ENCODE assay signal across 9 mouse cellular contexts in the genomic region with DNA sequence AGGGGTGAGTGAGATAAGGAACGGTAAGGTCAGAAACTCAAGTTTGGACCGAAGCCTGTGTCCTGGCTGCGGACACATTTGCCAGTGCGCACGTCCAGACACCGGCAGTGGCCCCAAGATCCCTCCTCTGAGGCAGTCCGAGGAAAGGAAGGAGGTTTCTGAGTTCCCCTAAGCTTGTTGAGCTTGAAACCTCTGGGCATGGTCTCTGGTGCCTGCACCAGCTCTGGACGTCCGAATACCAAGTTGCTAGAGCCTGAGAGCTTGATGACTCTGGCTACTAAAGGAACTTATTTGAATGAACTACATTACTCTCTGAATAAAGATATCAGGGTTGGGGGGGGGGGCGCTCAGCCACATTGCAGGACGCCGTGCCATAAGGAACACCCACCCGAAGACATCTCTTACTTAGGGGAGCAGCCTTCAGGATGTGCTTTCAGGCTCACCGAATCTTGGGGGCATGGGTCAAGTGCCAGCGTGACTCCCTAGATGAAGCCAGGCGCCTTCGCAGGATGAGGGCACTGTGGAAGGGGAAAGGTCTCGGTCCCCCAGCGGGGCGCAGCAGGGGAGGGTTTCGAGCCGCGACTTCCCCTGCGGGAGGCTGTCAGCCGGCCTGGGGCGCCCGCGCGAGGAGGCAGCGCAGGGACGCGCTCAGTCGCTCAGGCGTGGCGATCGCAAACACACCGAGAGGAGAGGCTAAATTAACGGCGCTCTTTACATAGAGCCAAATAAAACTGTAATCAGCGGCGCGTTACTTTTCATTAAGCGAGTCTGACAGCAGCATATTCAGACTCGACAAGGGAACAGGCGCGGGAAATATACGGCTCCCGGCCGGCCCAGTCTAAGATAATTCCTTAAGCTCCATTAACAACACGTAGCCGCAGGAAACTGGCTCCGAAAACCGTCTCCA. TPM values are rescaled to one million over a fixed set of nuclear protein-coding genes. Genes with fewer than 3 reads are reported as not detected.
DNase-seq lines count a peak whose midpoint lies in the region; ATAC-seq lines count a peak whose summit lies in the region.
"Had no signal": no experiment of that assay in that cellular context is flagged by ENCODE, and none has a peak within 500 bp of the region (broad histone marks: within the 10 kb centered on the region; RNA-seq: fewer than 3 reads in every experiment).

No protein-coding gene starts in this region.

- DNase-seq in kidney, postnatal 36 days, result peak; percentile 4 to 21
- DNase-seq in kidney, adult 9 months, result no peak
- no peak for DNase-seq in forebrain, embryonic 11.5 days (ENCODE audit: low spot score)
- DNase-seq in limb, embryonic 10.5 days (ENCODE audit: low spot score), result peak; percentile 57
- DNase-seq in retina, postnatal 1 day, result peak; percentile 55
- DNase-seq in layer of hippocampus, adult 18-20 months (ENCODE audit: low spot score in 2 of 2), result no peak
- DNase-seq in layer of hippocampus, postnatal 10 days (ENCODE audit: low spot score in 2 of 2), result no peak

- H3K4me2 ChIP-seq in forebrain, embryonic 11.5 days (ENCODE audit: low read depth, low read length, severe bottlenecking), result peak overlapping the region; percentile 33

- no peak overlapping the region for H3K9ac ChIP-seq in forebrain, embryonic 11.5 days (ENCODE audit: low read length)

- no peaks in the 10 kb centered on the region for H3K9me3 ChIP-seq in forebrain, embryonic 11.5 days (ENCODE audit: control insufficient read depth, low read length)
- H3K9me3 ChIP-seq in limb, embryonic 10.5 days (replicated peaks), result no peaks in the 10 kb centered on the region

- H3K27ac ChIP-seq in forebrain, embryonic 11.5 days (ENCODE audit: low read depth, low read length), result no peak overlapping the region
- H3K27ac ChIP-seq in limb, embryonic 10.5 days, result no peak overlapping the region

- peaks cover 2% of the 10 kb centered on the region; the same call in 1 of the 2 replicates for H3K4me1 ChIP-seq in forebrain, embryonic 11.5 days (replicated peaks; ENCODE audit: control insufficient read depth, insufficient read depth, low read length)
- H3K4me1 ChIP-seq in limb, embryonic 10.5 days, result peaks cover 30% of the 10 kb centered on the region

- no peak for ATAC-seq in forebrain, embryonic 11.5 days (replicated peaks; ENCODE audit: low FRiP score)
- no peak for ATAC-seq in monocyte, adult 5-6 weeks (replicated peaks; ENCODE audit: insufficient number of reproducible peaks, low FRiP score, low TSS enrichment, poor library complexity, severe bottlenecking)

- peaks cover 82% of the 10 kb centered on the region for H3K27me3 ChIP-seq in forebrain, embryonic 11.5 days (ENCODE audit: control insufficient read depth, insufficient read depth, low read length)
- peaks cover 100% of the 10 kb centered on the region for H3K27me3 ChIP-seq in limb, embryonic 10.5 days (ENCODE audit: low read depth, poor library complexity, severe bottlenecking)

- H3K36me3 ChIP-seq in forebrain, embryonic 11.5 days (ENCODE audit: control insufficient read depth, insufficient read depth, low read length), result no peaks in the 10 kb centered on the region
- H3K36me3 ChIP-seq in limb, embryonic 10.5 days, result no peaks in the 10 kb centered on the region

- WGBS in forebrain, embryonic 11.5 days, result under 1% methylated on average over 53 of the region's 53 CpGs
- under 1% methylated on average over 53 of the region's 53 CpGs for WGBS in limb, embryonic 10.5 days

- peak overlapping the region; percentile 8; the same call in 1 of the 2 replicates for H3K4me3 ChIP-seq in forebrain, embryonic 11.5 days (ENCODE audit: low read depth, low read length)
- H3K4me3 ChIP-seq in limb, embryonic 10.5 days, result peak overlapping the region; percentile 36

RNA-seq across cellular contexts. Expression of gene Irx4, which starts 11.3 kb away (rescaled TPM):
- 1.2 and 1.8 TPM in 2 replicates for polyA plus RNA-seq in forebrain, embryonic 11.5 days (2014; fragmentation: Nextera tagmentation; extraction: Ambion mirVana)
- 2.3 and 3.8 TPM in 2 replicates for polyA plus RNA-seq in limb, embryonic 10.5 days (2016; fragmentation: Nextera tagmentation; extraction: Ambion mirVana)
- total RNA-seq in monocyte, adult 5-6 weeks (2017), result not detected in 3 replicates
- total RNA-seq in layer of hippocampus, adult 18-20 months (2021), result not detected
- total RNA-seq in layer of hippocampus, postnatal 10 days (2021), result not detected
- polyA plus RNA-seq: cortical plate, adult 2 months had no signal

RNA-seq across cellular contexts. Expression of gene Mrpl36, which starts 56.7 kb away (rescaled TPM):
- polyA plus RNA-seq in forebrain, embryonic 11.5 days (2014; fragmentation: Nextera tagmentation; extraction: Ambion mirVana), result 116 and 119 TPM in 2 replicates
- 94.1 and 101 TPM in 2 replicates for polyA plus RNA-seq in limb, embryonic 10.5 days (2016; fragmentation: Nextera tagmentation; extraction: Ambion mirVana)
- total RNA-seq in monocyte, adult 5-6 weeks (2017), result 13.4 to 21.6 TPM (median 21.1 TPM) in 3 replicates
- 10 to 100 TPM; 30.2 to 37.9 TPM for total RNA-seq in layer of hippocampus, adult 18-20 months (2021)
- total RNA-seq in layer of hippocampus, postnatal 10 days (2021), result 10 to 100 TPM; 33.0 to 35.5 TPM

RNA-seq across cellular contexts. Expression of gene Ndufs6, which starts 56.8 kb away (rescaled TPM):
- polyA plus RNA-seq in forebrain, embryonic 11.5 days (2014; fragmentation: Nextera tagmentation; extraction: Ambion mirVana), result 327 and 340 TPM in 2 replicates
- polyA plus RNA-seq in limb, embryonic 10.5 days (2016; fragmentation: Nextera tagmentation; extraction: Ambion mirVana), result 398 and 399 TPM in 2 replicates
- total RNA-seq in monocyte, adult 5-6 weeks (2017), result 56.8 to 89.3 TPM (median 66.2 TPM) in 3 replicates
- 100 to 1,000 TPM; 164 to 169 TPM for total RNA-seq in layer of hippocampus, adult 18-20 months (2021)
- total RNA-seq in layer of hippocampus, postnatal 10 days (2021), result 100 to 1,000 TPM; 175 to 197 TPM

Comparison
In these comparisons a context has a peak if more than half of its experiments do, and no peak if none do; other contexts are left out.
1. DNase-seq: peak in kidney, postnatal 36 days (2 of 2), limb, embryonic 10.5 days (single experiment) and retina, postnatal 1 day (single experiment); none in kidney, adult 9 months (single experiment), forebrain, embryonic 11.5 days (single experiment), layer of hippocampus, adult 18-20 months (0 of 2) and layer of hippocampus, postnatal 10 days (0 of 2).